Mouse (Mus musculus) embryonic fibroblast, embryonic 13.5 days (primary cell): Measurements from ENCODE around the gene Fbxw11.
"Not testable (repeated sequence)": the region's sequence is repeated elsewhere in the genome, so short reads cannot be mapped to it uniquely, and the experiment has no call there.

Experiments
- CTCF ChIP-seq: IDR thresholded peaks from 2 replicates; pipeline ENCODE4 v1.5.1; 2011; ENCODE audit warnings: mild to moderate bottlenecking, control low read depth, low read length, moderate library complexity, borderline replicate concordance; ENCODE audit not compliant: insufficient read depth
- POLR2A ChIP-seq: IDR thresholded peaks from 2 replicates; pipeline ENCODE4 v1.6.1; 2011; ENCODE audit warnings: low read depth, mild to moderate bottlenecking, control low read depth, low read length, moderate library complexity

DNA sequence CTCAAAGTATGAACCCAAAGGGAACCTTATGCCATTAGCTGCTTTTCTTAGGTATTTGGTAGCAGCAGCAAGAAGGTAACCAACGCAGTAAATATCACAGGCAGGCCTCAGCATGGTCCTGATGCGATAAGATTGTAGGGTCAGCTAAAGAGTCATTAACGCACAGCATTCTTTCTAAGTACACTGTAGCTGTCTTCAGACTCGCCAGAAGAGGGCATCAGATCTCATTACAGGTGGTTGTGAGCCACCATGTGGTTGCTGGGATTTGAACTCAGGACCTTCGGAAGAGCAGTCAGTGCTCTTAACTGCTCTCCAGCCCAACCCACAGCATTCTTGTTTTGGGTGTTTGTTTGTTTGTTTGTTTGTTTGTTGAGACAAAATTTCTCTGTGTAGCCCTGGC, 23.9 kb upstream of the Fbxw11 start:
- not testable (repeated sequence) for TF ChIP-seq CTCF, POLR2A
